Mouse (Mus musculus) ES-Bruce4 (cell line): ENCODE measurements at regions not wholly inside any gene's neighbourhood (a gene's known extent, or its start where the extent isn't known, plus 50 kb on each side); places are given as distances from the start of the nearest gene placed in this dataset.
A peak's percentile ranks its signal among the peaks of the same experiment; 100 is the strongest.

Experiments used
- H3K27ac ChIP-seq: 2 replicates; pipeline ENCODE4 v1.5.1; 2012; ENCODE audit warnings: low read length, inconsistent platforms; ENCODE audit not compliant: insufficient read depth
- H3K27me3 ChIP-seq: 2 replicates; pipeline ENCODE4 v1.6.1; 2012; ENCODE audit warnings: mild to moderate bottlenecking, low read length, inconsistent platforms; ENCODE audit not compliant: control insufficient read depth, poor library complexity, insufficient read depth, severe bottlenecking
- H3K36me3 ChIP-seq: 2 replicates; pipeline ENCODE4 v1.6.1; 2012; ENCODE audit warnings: inconsistent platforms, mild to moderate bottlenecking, low read length, moderate library complexity; ENCODE audit not compliant: control insufficient read depth, poor library complexity, insufficient read depth, severe bottlenecking
- H3K4me1 ChIP-seq: one replicate; pipeline ENCODE4 v1.8.1; 2011; ENCODE audit warnings: low read length; ENCODE audit not compliant: control insufficient read depth, insufficient read depth
- H3K4me3 ChIP-seq: 2 replicates; pipeline ENCODE4 v1.5.1; 2011; ENCODE audit warnings: low read depth, mild to moderate bottlenecking, low read length
- H3K9ac ChIP-seq: 2 replicates; pipeline ENCODE4 v1.6.1; 2012; ENCODE audit warnings: low read depth, mild to moderate bottlenecking, inconsistent platforms; ENCODE audit not compliant: poor library complexity, severe bottlenecking
- H3K9me3 ChIP-seq: replicated peaks from 2 replicates; pipeline ENCODE4 v1.6.1; 2012; ENCODE audit warnings: mild to moderate bottlenecking, low read length, inconsistent platforms; ENCODE audit not compliant: control insufficient read depth, poor library complexity, insufficient read depth, severe bottlenecking
- CTCF ChIP-seq: IDR thresholded peaks from one replicate; pipeline ENCODE4 v1.8.1; 2011; ENCODE audit warnings: low read depth, low read length
- EP300 ChIP-seq: IDR thresholded peaks from 2 replicates; pipeline ENCODE4 v1.6.1; 2011; ENCODE audit warnings: low read depth, low read length; ENCODE audit not compliant: insufficient read depth
- POLR2A ChIP-seq: IDR thresholded peaks from one replicate; pipeline ENCODE4 v1.8.1; 2011; ENCODE audit warnings: low read length; ENCODE audit not compliant: insufficient read depth

DNA sequence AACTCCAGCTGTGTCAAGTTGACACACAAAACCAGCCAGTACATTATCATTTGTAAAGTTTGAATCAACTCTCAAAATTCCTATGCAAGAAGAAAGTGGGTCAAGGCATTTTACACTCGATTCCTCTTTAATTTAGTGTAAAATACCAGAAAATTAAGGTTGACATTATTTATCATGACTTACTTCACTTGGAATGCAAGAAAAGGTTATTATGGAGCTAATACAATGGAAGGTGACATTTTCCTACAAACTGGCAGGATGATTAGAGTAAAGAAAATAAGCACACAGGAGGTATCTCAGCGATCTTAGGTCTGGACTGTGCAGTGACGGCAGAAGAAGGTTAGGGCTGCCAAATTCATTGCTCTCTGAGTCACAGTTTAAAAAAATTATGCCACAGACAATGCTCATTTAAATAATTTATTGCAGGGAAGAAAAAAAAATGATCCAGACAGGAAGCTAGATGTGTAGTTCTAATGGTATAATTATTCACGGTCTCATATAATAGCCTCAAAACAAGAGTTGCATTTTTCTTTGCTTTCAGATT lies 405.2 kb downstream of the Hace1 start:
- no peak overlapping the region for H3K27ac ChIP-seq
- H3K36me3 ChIP-seq, result no peaks in the 10 kb centered on the region
- no peak overlapping the region for H3K4me3 ChIP-seq
- H3K4me1 ChIP-seq, result no peaks in the 10 kb centered on the region
- no peak overlapping the region for H3K9ac ChIP-seq
- H3K9me3 ChIP-seq, result no peaks in the 10 kb centered on the region
- no peaks in the 10 kb centered on the region for H3K27me3 ChIP-seq
- TF ChIP-seq EP300 (no peak), CTCF (no peak), POLR2A (no peak)

DNA sequence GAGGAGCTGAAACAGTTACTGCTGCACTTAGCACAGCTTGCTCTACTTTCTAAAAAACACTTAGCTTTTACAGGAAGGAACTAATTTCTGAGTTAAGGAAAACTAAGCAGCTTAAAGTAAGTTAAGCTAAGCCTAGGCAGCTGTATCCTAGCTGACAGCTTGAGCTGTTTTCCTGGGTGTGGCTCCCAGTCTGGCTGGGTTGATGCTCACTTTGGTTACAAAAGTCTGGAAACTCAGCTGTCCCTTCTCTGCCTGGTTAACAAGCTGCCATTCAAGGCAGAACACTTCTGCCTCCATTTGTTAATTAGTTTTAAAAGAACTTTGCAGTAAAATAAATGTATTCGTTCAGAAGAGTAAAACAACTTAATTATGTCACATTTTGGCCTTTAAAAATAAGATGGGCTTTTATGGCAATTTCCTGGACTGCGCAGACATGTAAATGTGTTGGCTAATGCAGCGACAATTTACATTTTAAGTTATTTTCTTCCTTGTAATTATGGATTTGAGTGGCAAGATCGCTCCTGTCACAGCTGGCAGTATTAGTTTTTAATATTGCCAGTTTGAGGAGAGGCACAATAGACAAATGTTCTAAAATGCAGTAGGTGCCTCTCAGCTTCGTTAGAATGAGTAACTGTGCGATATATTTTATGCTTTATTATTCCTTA lies 406.2 kb downstream of the Hace1 start:
- Histone ChIP-seq H3K27me3 (no peaks in the 10 kb centered on the region), H3K36me3 (no peaks in the 10 kb centered on the region), H3K9me3 (no peaks in the 10 kb centered on the region), H3K4me1 (no peaks in the 10 kb centered on the region), H3K27ac (no peak overlapping the region), H3K9ac (no peak overlapping the region), H3K4me3 (no peak overlapping the region)
- no peak for TF ChIP-seq POLR2A
- no peak for TF ChIP-seq EP300
- no peak for TF ChIP-seq CTCF

DNA sequence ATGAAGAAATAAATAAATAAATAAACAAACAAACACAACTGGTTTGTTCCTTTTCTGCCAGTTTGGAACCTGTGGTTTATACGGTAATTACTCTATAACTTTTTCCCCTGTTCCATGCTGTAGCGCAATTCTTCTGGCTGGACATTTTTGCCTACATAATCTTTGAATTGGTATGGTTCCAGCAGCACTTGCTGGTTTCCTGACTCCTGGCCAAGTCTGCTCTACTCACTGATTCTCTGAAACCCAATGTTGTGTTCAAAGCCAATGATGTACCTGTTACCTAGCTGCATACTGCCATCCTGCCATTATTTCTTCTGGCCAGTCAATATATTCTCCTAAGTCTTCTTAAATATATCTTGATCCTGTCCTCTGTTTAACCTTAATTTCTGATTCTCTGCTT lies 408.7 kb downstream of the Hace1 start:
- Histone ChIP-seq H3K4me3 (no peak overlapping the region), H3K36me3 (no peaks in the 10 kb centered on the region), H3K4me1 (no peaks in the 10 kb centered on the region), H3K27me3 (no peaks in the 10 kb centered on the region), H3K9me3 (no peaks in the 10 kb centered on the region), H3K9ac (no peak overlapping the region), H3K27ac (no peak overlapping the region)
- TF ChIP-seq CTCF, result no peak
- TF ChIP-seq POLR2A, result no peak
- no peak for TF ChIP-seq EP300

DNA sequence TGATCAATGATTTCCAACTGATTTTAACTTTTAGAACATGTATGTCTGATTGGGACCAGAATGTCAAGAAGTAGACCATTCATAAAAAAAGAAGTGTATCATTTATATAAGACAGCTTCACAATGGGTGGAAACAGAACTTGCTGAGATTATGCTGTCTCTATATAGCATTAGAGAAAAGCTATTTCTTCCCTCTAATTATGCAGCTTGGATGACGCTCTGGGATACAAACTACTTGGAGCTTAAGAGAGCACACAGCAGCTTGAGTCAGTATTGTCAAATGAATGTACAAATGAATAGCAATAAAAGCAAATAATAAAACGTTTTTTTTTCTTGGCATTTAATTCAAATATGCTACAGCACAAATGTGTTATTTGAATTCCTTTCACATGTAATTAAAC lies 428.7 kb downstream of the Hace1 start:
- H3K4me1 ChIP-seq, result no peaks in the 10 kb centered on the region
- TF ChIP-seq POLR2A (no peak), CTCF (no peak), EP300 (no peak)
- no peak overlapping the region for H3K27ac ChIP-seq
- H3K4me3 ChIP-seq, result no peak overlapping the region
- H3K36me3 ChIP-seq, result no peaks in the 10 kb centered on the region
- no peaks in the 10 kb centered on the region for H3K27me3 ChIP-seq
- H3K9me3 ChIP-seq, result no peaks in the 10 kb centered on the region
- no peak overlapping the region for H3K9ac ChIP-seq

DNA sequence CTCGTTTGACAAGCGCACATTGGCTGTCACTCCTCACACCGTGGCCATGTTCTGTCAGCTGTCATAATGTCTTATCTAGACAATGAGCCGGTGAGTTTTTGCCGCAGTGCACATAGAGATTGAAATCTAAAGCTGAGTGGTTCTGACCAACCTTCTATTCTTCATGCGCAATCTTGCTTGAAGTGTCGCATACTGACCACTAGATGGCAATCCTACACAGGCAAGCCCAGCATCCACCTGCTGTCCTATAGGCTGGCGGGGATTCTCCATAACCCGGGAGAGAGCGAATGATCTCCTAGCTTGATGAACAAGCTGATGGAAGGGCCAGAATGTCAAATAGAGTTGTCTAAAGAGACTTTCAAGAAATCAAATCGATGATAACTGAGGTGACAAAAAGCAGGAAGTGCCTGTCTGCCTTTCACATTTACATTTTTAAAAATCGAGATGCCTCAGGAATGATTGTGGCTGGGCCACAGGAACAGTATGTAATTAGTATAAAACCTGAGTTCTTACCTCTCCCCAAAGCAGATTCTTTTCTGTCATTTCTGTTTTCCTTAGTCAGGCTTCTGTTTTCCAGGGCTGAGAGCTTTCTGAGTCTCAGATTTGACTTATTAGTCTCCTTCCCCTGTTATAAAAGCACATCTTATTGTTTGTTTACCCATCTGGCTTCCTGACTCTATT lies 434.4 kb downstream of the Hace1 start:
- Histone ChIP-seq H3K9me3 (no peaks in the 10 kb centered on the region), H3K27ac (no peak overlapping the region), H3K27me3 (no peaks in the 10 kb centered on the region), H3K4me3 (no peak overlapping the region), H3K4me1 (no peaks in the 10 kb centered on the region), H3K9ac (no peak overlapping the region), H3K36me3 (no peaks in the 10 kb centered on the region)
- TF ChIP-seq EP300 (no peak), CTCF (peak; percentile 82)

DNA sequence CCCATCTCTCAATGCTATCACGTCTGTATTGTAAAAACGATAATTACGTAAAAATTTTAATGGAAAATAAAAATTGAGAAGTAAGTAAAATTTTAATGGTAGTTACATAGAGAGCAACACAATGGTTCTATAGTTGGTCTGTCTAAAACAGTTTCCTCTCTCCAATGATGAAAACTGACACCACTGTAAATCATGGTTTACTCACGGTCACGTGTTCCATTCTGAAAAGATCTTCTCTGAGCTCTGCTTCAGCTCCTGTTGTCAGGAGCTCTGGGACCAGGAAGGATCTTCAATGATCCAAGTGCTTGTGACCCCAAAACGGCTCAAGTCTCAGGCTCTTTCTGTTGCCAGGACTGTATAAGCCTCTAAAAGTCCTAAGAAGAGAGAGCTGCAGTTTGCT lies 435.0 kb downstream of the Hace1 start:
- Histone ChIP-seq H3K4me1 (no peaks in the 10 kb centered on the region), H3K4me3 (no peak overlapping the region), H3K9ac (no peak overlapping the region), H3K9me3 (no peaks in the 10 kb centered on the region), H3K27ac (no peak overlapping the region), H3K36me3 (no peaks in the 10 kb centered on the region), H3K27me3 (no peaks in the 10 kb centered on the region)
- TF ChIP-seq CTCF, result no peak
- TF ChIP-seq POLR2A, result no peak
- no peak for TF ChIP-seq EP300
